In genomic region chr8:115771060-115771459, GRCm38 (mm10) we compare ENCODE assay signal across 11 mouse cellular contexts.
DNase-seq lines count a peak whose midpoint lies in the region; ATAC-seq and TF ChIP-seq lines count a peak whose summit lies in the region.
"Had no signal": no experiment of that assay in that cellular context is flagged by ENCODE, and none has a peak within 500 bp of the region (broad histone marks: within the 10 kb centered on the region; RNA-seq: fewer than 3 reads in every experiment).

No protein-coding gene starts in this region.

- H3K9ac ChIP-seq in embryonic facial prominence, embryonic 14.5 days (ENCODE audit: low read depth, low read length): no peak overlapping the region
- H3K9ac ChIP-seq in CH12.LX (ENCODE audit: insufficient read depth, low read depth): no peak overlapping the region
- H3K9ac ChIP-seq: kidney, embryonic 15.5 days had no signal

- no peak for TF ChIP-seq EP300 in CH12.LX (IDR thresholded peaks at IDR 0.05; ENCODE audit: low read length)

- no peak for ATAC-seq in embryonic facial prominence, embryonic 14.5 days (ENCODE audit: low read depth)

- no peak for TF ChIP-seq CTCF in CH12.LX (conservative IDR thresholded peaks at IDR 0.05 in 1 of 2, IDR thresholded peaks at IDR 0.05 in 1 of 2; ENCODE audit: low read depth in 2 of 2, low read length in 2 of 2)

- peaks cover 5% of the 10 kb centered on the region; the same call in 1 of the 2 replicates for H3K4me1 ChIP-seq in embryonic facial prominence, embryonic 14.5 days (ENCODE audit: control insufficient read depth, insufficient read depth, low read length)
- H3K4me1 ChIP-seq in embryonic facial prominence, embryonic 10.5 days: peaks cover 7% of the 10 kb centered on the region
- H3K4me1 ChIP-seq in CH12.LX (ENCODE audit: control insufficient read depth in 1 of 2, insufficient read depth in 2 of 2): no peaks in the 10 kb centered on the region

- H3K9me3 ChIP-seq in embryonic facial prominence, embryonic 14.5 days (ENCODE audit: control insufficient read depth, low read length): no peaks in the 10 kb centered on the region
- H3K9me3 ChIP-seq in embryonic facial prominence, embryonic 10.5 days: no peaks in the 10 kb centered on the region
- H3K9me3 ChIP-seq in CH12.LX (replicated peaks; ENCODE audit: low read length): peaks cover 24% of the 10 kb centered on the region
- H3K9me3 ChIP-seq: kidney, embryonic 15.5 days had no signal

- no peak for TF ChIP-seq RAD21 in CH12.LX (IDR thresholded peaks at IDR 0.05; ENCODE audit: low read depth, low read length)

- H3K27ac ChIP-seq in embryonic facial prominence, embryonic 14.5 days (replicated peaks; ENCODE audit: low read depth, low read length): no peak overlapping the region
- no peak overlapping the region for H3K27ac ChIP-seq in embryonic facial prominence, embryonic 10.5 days (replicated peaks)
- H3K27ac ChIP-seq in CH12.LX (ENCODE audit: insufficient read depth, low read depth): no peak overlapping the region
- H3K27ac ChIP-seq: kidney, embryonic 15.5 days; layer of hippocampus, adult 2 months had no signal

- DNase-seq in embryonic facial prominence, embryonic 14.5 days (ENCODE audit: low spot score): peak; percentile 51
- no peak for DNase-seq in embryonic facial prominence, embryonic 10.5 days (ENCODE audit: low spot score)
- DNase-seq in 3134 (ENCODE audit: extremely low read depth, insufficient read length, low spot score): peak; percentile 81
- peak; percentile 0 for DNase-seq in CH12.LX (ENCODE audit: extremely low read depth)
- peak; percentile 73 for DNase-seq in induced T-regulatory cell, adult 2 months (ENCODE audit: low read depth)
- DNase-seq in adipocyte (ENCODE audit: low spot score): no peak
- DNase-seq in kidney, adult 9 months: no peak
- DNase-seq in cerebellum, adult 8-10 months: no peak

- H3K4me2 ChIP-seq in embryonic facial prominence, embryonic 14.5 days (ENCODE audit: low read depth, low read length): no peak overlapping the region
- H3K4me2 ChIP-seq in CH12.LX (ENCODE audit: insufficient read depth, low read depth, poor library complexity, severe bottlenecking): no peak overlapping the region
- H3K4me2 ChIP-seq: kidney, embryonic 15.5 days had no signal

- in situ Hi-C loops in CH12.LX (cut with MboI; ENCODE audit: low pct_ligation_motif_present, low pct_unique_long_range_greater_than_20kb, low sequenced_read_pairs): no loop called here

- WGBS in embryonic facial prominence, embryonic 14.5 days: 73% methylated on average over 7 of the region's 7 CpGs
- 77% methylated on average over 7 of the region's 7 CpGs for WGBS in embryonic facial prominence, embryonic 10.5 days

- no peaks in the 10 kb centered on the region for H3K36me3 ChIP-seq in embryonic facial prominence, embryonic 14.5 days (ENCODE audit: control insufficient read depth, insufficient read depth, low read length)
- H3K36me3 ChIP-seq in embryonic facial prominence, embryonic 10.5 days (replicated peaks): no peaks in the 10 kb centered on the region
- no peaks in the 10 kb centered on the region for H3K36me3 ChIP-seq in CH12.LX (replicated peaks in 1 of 2; ENCODE audit: control insufficient read depth in 1 of 2, insufficient read depth in 1 of 2, low read length in 1 of 2)
- H3K36me3 ChIP-seq: kidney, embryonic 15.5 days had no signal

- H3K4me3 ChIP-seq in embryonic facial prominence, embryonic 14.5 days (ENCODE audit: low read depth, low read length): no peak overlapping the region
- no peak overlapping the region for H3K4me3 ChIP-seq in embryonic facial prominence, embryonic 10.5 days
- no peak overlapping the region for H3K4me3 ChIP-seq in CH12.LX (replicated peaks in 1 of 3; ENCODE audit: low read depth in 2 of 3, low read length in 2 of 3, poor library complexity in 1 of 3)
- H3K4me3 ChIP-seq: erythroblast, embryonic 14.5 days; kidney, embryonic 15.5 days; layer of hippocampus, adult 2 months had no signal

- no peaks in the 10 kb centered on the region for H3K79me2 ChIP-seq in CH12.LX (replicated peaks; ENCODE audit: control insufficient read depth, extremely low read depth, insufficient read depth, poor library complexity, severe bottlenecking)

- dilution Hi-C loops in CH12.LX (cut with MboI; ENCODE audit: extremely low pct_ligation_motif_present, extremely low pct_unique_long_range_greater_than_20kb, low sequenced_read_pairs): no loop called here

- no peaks in the 10 kb centered on the region for H3K27me3 ChIP-seq in embryonic facial prominence, embryonic 14.5 days (replicated peaks; ENCODE audit: control insufficient read depth, insufficient read depth, low read length)
- no peaks in the 10 kb centered on the region for H3K27me3 ChIP-seq in embryonic facial prominence, embryonic 10.5 days (replicated peaks; ENCODE audit: low read depth, poor library complexity, severe bottlenecking)
- peaks cover 2% of the 10 kb centered on the region for H3K27me3 ChIP-seq in CH12.LX (replicated peaks)
- H3K27me3 ChIP-seq: kidney, embryonic 15.5 days had no signal

- TF ChIP-seq POLR2A in CH12.LX (IDR thresholded peaks at IDR 0.05; ENCODE audit: low read depth, low read length): no peak

TF ChIP-seq in CH12.LX, 34 proteins besides CTCF, POLR2A, EP300 and RAD21:
- no peak for TF ChIP-seq ZKSCAN1 (IDR thresholded peaks at IDR 0.05; ENCODE audit: borderline replicate concordance, low read depth, low read length)
- no peak for TF ChIP-seq GABPA (IDR thresholded peaks at IDR 0.05; ENCODE audit: insufficient replicate concordance, low read depth, low read length)
- TF ChIP-seq CHD1 (IDR thresholded peaks at IDR 0.05; ENCODE audit: low read depth, low read length): no peak
- TF ChIP-seq MAFK (IDR thresholded peaks at IDR 0.05; ENCODE audit: insufficient replicate concordance, low read length): no peak
- no peak for TF ChIP-seq SIN3A (IDR thresholded peaks at IDR 0.05; ENCODE audit: low read length)
- TF ChIP-seq UBTF (IDR thresholded peaks at IDR 0.05; ENCODE audit: low read depth, low read length): no peak
- TF ChIP-seq ELF1 (IDR thresholded peaks at IDR 0.05; ENCODE audit: low read depth, low read length): no peak
- no peak for TF ChIP-seq PAX5 (IDR thresholded peaks at IDR 0.05; ENCODE audit: low read length)
- no peak for TF ChIP-seq JUND (conservative IDR thresholded peaks at IDR 0.05; ENCODE audit: low read depth, low read length)
- TF ChIP-seq JUN (IDR thresholded peaks at IDR 0.05; ENCODE audit: insufficient read depth, low read depth, low read length): no peak
- no peak for TF ChIP-seq ZNF384 (IDR thresholded peaks at IDR 0.05; ENCODE audit: low read depth, low read length)
- TF ChIP-seq KAT2A (IDR thresholded peaks at IDR 0.05; ENCODE audit: insufficient replicate concordance, low read length): no peak
- TF ChIP-seq TCF12 (IDR thresholded peaks at IDR 0.05; ENCODE audit: low read depth, low read length): no peak
- no peak for TF ChIP-seq NELFE (IDR thresholded peaks at IDR 0.05; ENCODE audit: low read depth, low read length)
- no peak for TF ChIP-seq BHLHE40 (IDR thresholded peaks at IDR 0.05; ENCODE audit: low read depth, low read length)
- no peak for TF ChIP-seq MAZ (IDR thresholded peaks at IDR 0.05; ENCODE audit: low read depth, low read length)
- no peak for TF ChIP-seq MYC (IDR thresholded peaks at IDR 0.05; ENCODE audit: low read depth, low read length)
- no peak for TF ChIP-seq USF2 (conservative IDR thresholded peaks at IDR 0.05; ENCODE audit: low read depth, low read length)
- no peak for TF ChIP-seq IRF4 (IDR thresholded peaks at IDR 0.05; ENCODE audit: low read depth, low read length)
- TF ChIP-seq MXI1 (IDR thresholded peaks at IDR 0.05; ENCODE audit: low read depth, low read length): no peak
TF ChIP-seq in CH12.LX: peak in this region for 0.

Comparison
In these comparisons a context has a peak if more than half of its experiments do, and no peak if none do; other contexts are left out.
1. DNase-seq: peak in embryonic facial prominence, embryonic 14.5 days (single experiment), 3134 (single experiment), CH12.LX (single experiment) and induced T-regulatory cell, adult 2 months (single experiment); none in embryonic facial prominence, embryonic 10.5 days (single experiment), adipocyte (single experiment), kidney, adult 9 months (single experiment) and cerebellum, adult 8-10 months (single experiment).